Mouse (Mus musculus): ENCODE data around the gene Pdzd2. TPM values are rescaled to one million over a fixed set of nuclear protein-coding genes. Genes with fewer than 3 reads are reported as not detected.

The Pdzd2 gene
- polyA plus RNA-seq, 1 experiment = 2.4 TPM

DNA sequence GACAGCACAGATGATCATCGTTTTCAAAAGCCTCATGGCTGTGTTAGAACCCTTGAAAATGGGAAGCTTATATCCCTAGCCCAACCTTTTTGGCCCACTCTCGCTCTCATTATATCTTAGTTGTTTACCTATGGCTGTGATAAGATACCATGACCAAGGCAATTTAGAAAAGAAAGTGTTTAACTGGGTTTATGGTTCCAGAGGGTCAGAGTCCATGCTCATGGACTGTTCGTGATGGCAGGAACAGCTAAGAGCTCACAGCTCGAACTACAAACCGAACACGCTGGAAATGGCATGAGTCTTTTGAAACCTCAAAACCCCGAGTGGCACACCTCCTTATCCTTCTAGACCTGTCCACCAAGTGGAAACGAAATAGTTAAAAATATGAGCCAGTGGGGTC is 11.2 kb upstream of the Pdzd2 start:
- 31% methylated on average over 8 of the region's 8 CpGs for WGBS
- H3K27me3 ChIP-seq (ENCODE audit: control insufficient read depth, insufficient read depth, low read length) = no peaks in the 10 kb centered on the region
- no peak overlapping the region for H3K27ac ChIP-seq (ENCODE audit: insufficient read depth, low read depth, low read length)
- H3K4me3 ChIP-seq (ENCODE audit: low read depth, low read length) = no peak overlapping the region
- TF ChIP-seq CTCF (IDR thresholded peaks at IDR 0.05; ENCODE audit: extremely low read depth, insufficient read length, insufficient replicate concordance, low read depth, low read length) (no peak), POLR2A (IDR thresholded peaks at IDR 0.05; ENCODE audit: low read depth, low read length) (no peak)
- H3K4me1 ChIP-seq (ENCODE audit: control insufficient read depth, insufficient read depth, insufficient read length, low read length) = peaks cover 8% of the 10 kb centered on the region; the same call in 1 of the 2 replicates
- H3K36me3 ChIP-seq (ENCODE audit: control insufficient read depth, insufficient read depth, low read length) = no peaks in the 10 kb centered on the region

DNA sequence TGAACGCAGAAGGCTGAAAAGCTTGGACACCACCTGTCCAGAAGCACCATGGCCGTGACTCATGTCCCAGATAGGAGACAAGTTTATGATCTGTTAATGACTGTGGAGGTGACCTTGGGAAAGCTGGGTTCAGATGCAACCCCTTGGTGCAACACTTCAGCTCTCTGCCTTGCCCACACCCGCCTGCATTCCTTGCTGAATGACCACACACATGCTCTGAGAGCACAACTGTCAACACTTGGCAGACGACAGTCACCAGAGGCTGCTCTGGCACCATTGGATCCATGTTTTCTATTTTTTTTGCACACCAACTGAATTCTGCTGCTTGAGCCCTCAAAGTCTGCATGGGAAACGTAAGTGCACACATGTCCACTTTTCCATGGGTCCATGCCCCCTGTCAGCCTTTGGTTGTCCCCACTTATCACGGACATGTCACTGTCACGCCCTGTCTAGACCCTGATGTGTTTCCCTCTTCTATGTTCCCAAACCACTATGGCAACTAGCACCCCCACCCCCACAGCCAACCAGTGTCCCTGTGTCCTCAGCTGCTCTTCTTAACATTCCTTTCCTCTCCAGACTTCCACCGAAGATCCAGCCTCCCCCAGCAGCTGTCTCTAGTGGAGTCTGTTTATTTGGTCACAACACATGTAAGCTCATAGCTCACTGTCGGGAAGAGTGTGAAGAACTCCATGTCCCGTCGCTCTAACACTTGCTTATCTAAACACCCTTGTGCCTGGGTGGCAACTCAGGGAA is 10.0 kb upstream of the Pdzd2 start:
- no peaks in the 10 kb centered on the region for H3K27me3 ChIP-seq (ENCODE audit: control insufficient read depth, insufficient read depth, low read length)
- TF ChIP-seq CTCF (IDR thresholded peaks at IDR 0.05; ENCODE audit: extremely low read depth, insufficient read length, insufficient replicate concordance, low read depth, low read length) = no peak
- no peak for TF ChIP-seq POLR2A (IDR thresholded peaks at IDR 0.05; ENCODE audit: low read depth, low read length)
- H3K4me1 ChIP-seq (ENCODE audit: control insufficient read depth, insufficient read depth, insufficient read length, low read length) = peaks cover 8% of the 10 kb centered on the region; the same call in 1 of the 2 replicates
- WGBS = 67% methylated on average over 11 of the region's 11 CpGs
- no peaks in the 10 kb centered on the region for H3K36me3 ChIP-seq (ENCODE audit: control insufficient read depth, insufficient read depth, low read length)
- H3K27ac ChIP-seq (ENCODE audit: insufficient read depth, low read depth, low read length) = no peak overlapping the region
- H3K4me3 ChIP-seq (ENCODE audit: low read depth, low read length) = no peak overlapping the region

DNA sequence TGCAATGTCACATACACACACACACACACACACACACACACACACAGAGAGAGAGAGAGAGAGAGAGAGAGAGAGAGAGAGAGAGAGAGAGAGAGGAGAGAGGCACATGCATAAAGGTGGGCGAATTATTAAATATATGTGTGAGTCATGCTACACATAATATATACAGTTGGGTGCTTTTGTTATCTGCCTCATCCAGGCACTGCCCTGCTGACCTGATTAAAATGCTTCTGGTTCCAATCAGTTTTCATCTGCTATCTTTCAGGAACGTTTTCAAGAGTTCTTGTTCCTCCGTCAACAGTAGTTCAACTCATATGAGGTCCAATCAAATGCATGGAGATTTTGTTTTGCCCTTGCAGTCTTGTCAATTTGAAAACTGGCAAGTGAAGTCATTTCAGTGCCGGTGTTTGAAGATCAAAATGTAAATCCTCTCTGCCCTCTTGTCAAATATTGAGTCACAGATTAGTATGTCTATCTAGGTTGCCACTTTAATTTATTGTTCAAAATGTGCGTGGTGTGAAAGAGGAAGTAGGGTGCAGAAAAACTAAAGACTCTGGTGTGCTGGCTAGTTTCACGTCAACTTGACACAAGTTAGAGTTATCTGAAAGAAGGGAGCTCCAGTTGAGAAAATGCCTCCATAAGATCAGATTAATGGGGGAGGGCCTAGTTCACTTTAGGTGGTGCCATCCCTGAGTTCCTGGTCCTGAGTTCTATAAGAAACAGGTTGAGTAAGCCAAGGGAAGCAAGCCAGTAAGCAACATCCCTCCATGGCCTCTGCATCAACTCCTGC is 2.6 kb upstream of the Pdzd2 start:
- Histone ChIP-seq H3K27me3 (ENCODE audit: control insufficient read depth, insufficient read depth, low read length) (peaks cover 25% of the 10 kb centered on the region), H3K36me3 (ENCODE audit: control insufficient read depth, insufficient read depth, low read length) (no peaks in the 10 kb centered on the region), H3K27ac (ENCODE audit: insufficient read depth, low read depth, low read length) (no peak overlapping the region), H3K4me1 (ENCODE audit: control insufficient read depth, insufficient read depth, insufficient read length, low read length) (no peaks in the 10 kb centered on the region), H3K4me3 (ENCODE audit: low read depth, low read length) (no peak overlapping the region)
- 53% methylated on average over 6 of the region's 6 CpGs for WGBS
- TF ChIP-seq CTCF (IDR thresholded peaks at IDR 0.05; ENCODE audit: extremely low read depth, insufficient read length, insufficient replicate concordance, low read depth, low read length) (no peak), POLR2A (IDR thresholded peaks at IDR 0.05; ENCODE audit: low read depth, low read length) (no peak)

DNA sequence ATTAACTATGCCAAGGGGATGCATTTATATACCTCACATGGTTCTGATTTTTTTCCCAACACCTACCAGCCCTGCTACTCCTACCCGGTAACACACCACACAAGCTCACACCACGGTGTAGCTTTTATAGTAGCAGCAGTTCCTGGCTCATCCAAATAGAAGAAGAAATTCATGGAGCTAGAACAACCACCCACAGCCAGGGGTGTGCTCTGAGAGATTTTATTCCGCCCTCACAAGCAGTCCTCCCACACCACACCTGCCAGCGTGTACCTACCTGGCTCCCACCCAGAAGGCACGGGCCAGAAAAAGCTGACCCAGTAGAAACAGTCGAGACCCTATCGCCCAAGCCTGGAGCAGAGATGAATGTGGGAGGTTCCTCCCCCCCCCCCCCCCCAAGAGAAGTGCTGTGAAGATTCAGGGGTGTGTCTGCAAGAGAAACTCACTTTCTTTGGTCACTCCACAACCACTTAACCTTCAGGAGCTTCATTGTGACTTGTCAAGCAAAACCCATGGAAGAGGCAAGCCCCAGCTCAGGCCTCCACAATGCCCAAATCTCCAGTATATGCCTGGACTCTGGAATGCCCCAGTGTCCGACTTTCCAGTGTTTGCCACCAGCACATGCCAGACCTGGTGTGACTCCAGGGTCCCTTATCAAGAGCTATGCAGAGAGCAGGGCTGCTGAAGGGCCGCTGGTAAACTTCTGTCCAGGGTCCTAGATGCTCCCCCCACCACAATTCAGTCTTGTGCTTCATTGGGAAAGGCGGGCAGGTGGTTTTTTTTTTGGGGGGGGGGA is 1.2 kb downstream of the Pdzd2 start:
- no peaks in the 10 kb centered on the region for H3K36me3 ChIP-seq (ENCODE audit: control insufficient read depth, insufficient read depth, low read length)
- 29% methylated on average over 10 of the region's 10 CpGs for WGBS
- no peaks in the 10 kb centered on the region for H3K4me1 ChIP-seq (ENCODE audit: control insufficient read depth, insufficient read depth, insufficient read length, low read length)
- peaks cover 25% of the 10 kb centered on the region for H3K27me3 ChIP-seq (ENCODE audit: control insufficient read depth, insufficient read depth, low read length)
- TF ChIP-seq CTCF (IDR thresholded peaks at IDR 0.05; ENCODE audit: extremely low read depth, insufficient read length, insufficient replicate concordance, low read depth, low read length) = no peak
- no peak for TF ChIP-seq POLR2A (IDR thresholded peaks at IDR 0.05; ENCODE audit: low read depth, low read length)
- no peak overlapping the region for H3K4me3 ChIP-seq (ENCODE audit: low read depth, low read length)
- H3K27ac ChIP-seq (ENCODE audit: insufficient read depth, low read depth, low read length) = no peak overlapping the region

DNA sequence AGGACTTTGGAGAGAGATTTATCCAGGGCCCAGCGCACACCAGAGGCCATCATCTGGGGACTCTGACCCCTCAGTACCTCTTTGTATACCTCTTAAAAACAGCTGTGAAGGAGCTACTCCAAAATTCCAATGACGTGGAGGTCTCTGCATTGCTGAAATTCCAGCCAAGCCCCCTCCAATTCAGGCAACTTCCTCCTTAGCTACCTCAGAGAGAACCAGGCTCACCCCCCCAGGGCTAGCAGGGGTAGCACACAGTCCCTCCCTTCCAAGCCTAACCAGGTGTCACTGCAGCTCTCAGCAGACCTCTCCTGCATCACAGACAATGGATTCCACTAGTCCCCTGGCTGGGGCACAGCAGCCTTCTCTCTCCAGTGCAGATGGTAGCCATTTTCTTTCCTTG is 4.5 kb downstream of the Pdzd2 start:
- WGBS = 56% methylated on average over 2 of the region's 2 CpGs
- Histone ChIP-seq H3K4me1 (ENCODE audit: control insufficient read depth, insufficient read depth, insufficient read length, low read length) (no peaks in the 10 kb centered on the region), H3K36me3 (ENCODE audit: control insufficient read depth, insufficient read depth, low read length) (no peaks in the 10 kb centered on the region), H3K4me3 (ENCODE audit: low read depth, low read length) (no peak overlapping the region), H3K27ac (ENCODE audit: insufficient read depth, low read depth, low read length) (no peak overlapping the region), H3K27me3 (ENCODE audit: control insufficient read depth, insufficient read depth, low read length) (peaks cover 19% of the 10 kb centered on the region)
- TF ChIP-seq POLR2A (IDR thresholded peaks at IDR 0.05; ENCODE audit: low read depth, low read length) = no peak
- TF ChIP-seq CTCF (IDR thresholded peaks at IDR 0.05; ENCODE audit: extremely low read depth, insufficient read length, insufficient replicate concordance, low read depth, low read length) = no peak

DNA sequence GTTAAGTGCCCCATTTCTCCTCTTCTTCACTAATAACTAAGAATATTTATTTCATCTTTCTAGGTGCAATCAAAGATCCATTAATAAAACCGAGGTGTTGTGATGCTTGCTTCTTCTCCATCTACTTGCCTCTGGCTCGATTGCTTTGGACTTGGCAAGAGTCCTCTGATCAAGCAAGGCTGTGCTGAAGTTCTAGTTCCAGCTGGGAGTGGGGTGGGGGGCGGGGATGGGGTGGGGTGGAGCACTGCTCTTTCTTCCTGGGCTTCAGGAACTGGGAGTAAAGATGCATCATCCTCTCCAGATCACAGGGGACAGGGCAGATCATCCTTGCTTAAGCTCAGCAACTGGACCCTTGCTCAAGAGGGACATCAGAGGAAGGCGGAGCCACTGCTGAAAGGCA is 5.5 kb downstream of the Pdzd2 start:
- Histone ChIP-seq H3K27ac (ENCODE audit: insufficient read depth, low read depth, low read length) (no peak overlapping the region), H3K4me1 (ENCODE audit: control insufficient read depth, insufficient read depth, insufficient read length, low read length) (no peaks in the 10 kb centered on the region), H3K4me3 (ENCODE audit: low read depth, low read length) (no peak overlapping the region), H3K27me3 (ENCODE audit: control insufficient read depth, insufficient read depth, low read length) (peaks cover 9% of the 10 kb centered on the region), H3K36me3 (ENCODE audit: control insufficient read depth, insufficient read depth, low read length) (no peaks in the 10 kb centered on the region)
- 43% methylated on average over 4 of the region's 4 CpGs for WGBS
- TF ChIP-seq CTCF (IDR thresholded peaks at IDR 0.05; ENCODE audit: extremely low read depth, insufficient read length, insufficient replicate concordance, low read depth, low read length) = no peak
- TF ChIP-seq POLR2A (IDR thresholded peaks at IDR 0.05; ENCODE audit: low read depth, low read length) = no peak
